Mouse (Mus musculus) erythroblast, embryonic 14.5 days (primary cell): ENCODE results near the gene Akt1.

Experiments
- GATA1 ChIP-seq: IDR thresholded peaks from 2 replicates; pipeline ENCODE4 v1.6.1; 2012; ENCODE audit warnings: low read length, inconsistent platforms, mixed read lengths
- TAL1 ChIP-seq: IDR thresholded peaks from 3 replicates; pipeline ENCODE4 v1.6.1; 2012; ENCODE audit warnings: low read length, inconsistent platforms, mixed read lengths

- TF ChIP-seq GATA1 (no peak), TAL1 (no peak)
Measured at GRCm38 (mm10) chr12:112623742-112624141, 50.9 kb downstream of the Akt1 start.
